Mouse (Mus musculus) yolk sac, embryonic 10.5 days (tissue): ENCODE data around the gene Stat1.

Source experiments
- DNase-seq: peaks from one replicate; pipeline ENCODE4 v3.0.0-alpha.2; 2017; ENCODE audit warnings: low spot score

Gene Stat1

DNA sequence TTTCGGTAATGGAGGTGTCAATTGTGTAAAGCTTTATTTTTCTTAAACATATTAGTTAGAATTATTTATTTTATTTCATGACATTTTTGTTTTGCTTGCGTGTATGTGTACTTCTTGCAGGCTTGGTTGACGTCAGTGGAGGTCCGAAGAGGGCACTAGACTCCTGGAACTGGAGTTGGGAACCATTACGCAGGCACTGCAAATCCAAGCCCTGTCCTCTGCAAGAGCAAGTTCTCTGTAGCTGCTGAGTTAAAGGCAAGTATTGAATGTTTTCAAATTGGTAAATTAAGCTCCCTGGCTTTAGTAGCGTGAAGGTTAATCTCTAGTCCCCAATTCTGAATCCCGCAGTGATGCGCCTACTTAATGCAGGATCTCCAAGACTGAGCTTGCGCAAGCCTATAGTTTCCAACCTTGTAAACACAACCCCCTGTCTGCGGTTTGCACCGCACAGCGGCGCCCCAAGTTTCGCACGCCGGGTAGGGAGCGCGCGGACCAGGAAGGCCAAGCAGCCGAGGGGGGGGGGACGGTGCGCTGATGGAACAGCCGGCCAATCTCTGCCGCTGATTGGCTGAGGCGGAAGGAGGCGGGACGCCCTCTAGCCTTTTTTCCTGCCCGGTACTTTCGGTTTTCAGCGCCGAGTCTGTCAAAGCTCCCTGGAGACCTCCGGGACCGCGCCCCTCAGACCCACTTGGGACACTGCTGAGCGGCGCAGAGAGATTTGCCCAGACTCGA lies at the start of gene Stat1:
Gene Stat1 (plus strand): TSS at position 581 of the 732 bp plus-strand sequence.
- DNase-seq, result peak; percentile 92

DNA sequence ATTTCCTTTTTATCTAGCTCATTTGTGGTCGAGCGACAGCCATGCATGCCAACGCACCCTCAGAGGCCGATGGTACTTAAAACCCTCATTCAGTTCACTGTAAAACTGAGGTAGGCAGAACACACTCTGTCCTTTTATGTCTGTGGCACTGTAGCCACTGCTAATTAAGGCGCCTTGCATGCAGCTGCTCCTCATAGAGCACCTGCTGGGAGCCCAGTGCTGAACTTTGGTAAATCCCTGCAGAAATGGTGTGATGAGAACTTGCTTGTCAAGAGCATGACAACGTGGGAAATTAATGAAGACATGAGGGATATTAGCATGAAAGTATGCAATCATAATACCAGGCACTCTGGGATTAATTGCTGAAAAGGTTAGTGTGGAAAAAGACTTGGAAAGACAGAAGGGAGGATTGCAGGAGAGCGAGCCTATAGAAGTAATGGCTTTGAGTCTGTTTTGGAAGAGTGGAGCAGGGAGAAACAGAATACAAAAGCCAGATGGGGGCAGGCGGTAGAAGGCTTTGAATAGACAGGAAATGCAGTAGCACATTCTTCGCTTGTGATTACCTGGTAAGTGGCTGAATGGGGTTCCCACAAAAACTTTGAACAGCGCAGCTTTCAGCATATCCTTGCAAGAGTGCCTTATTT lies 39.4 kb upstream of the Stat1 start:
- no peak for DNase-seq

DNA sequence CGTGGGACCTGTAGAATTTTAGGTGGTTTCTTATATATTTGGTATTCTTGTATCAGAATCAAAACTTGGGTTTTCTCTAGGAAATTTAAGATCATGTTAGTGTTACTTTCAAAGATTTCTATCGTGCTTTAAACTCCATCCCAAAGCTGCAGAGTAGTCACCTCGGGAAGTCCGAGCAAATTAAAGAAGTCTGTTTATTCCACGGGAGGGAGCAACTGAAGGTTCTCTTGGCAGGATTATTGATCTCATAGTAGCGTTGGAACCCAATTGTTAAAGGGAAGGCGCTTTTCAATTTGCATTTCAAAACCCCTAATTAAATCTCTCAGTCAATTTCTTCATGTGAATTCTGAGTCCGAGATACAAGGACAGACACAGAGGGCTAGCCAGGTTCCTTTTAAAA lies 38.9 kb upstream of the Stat1 start:
- DNase-seq, result no peak

DNA sequence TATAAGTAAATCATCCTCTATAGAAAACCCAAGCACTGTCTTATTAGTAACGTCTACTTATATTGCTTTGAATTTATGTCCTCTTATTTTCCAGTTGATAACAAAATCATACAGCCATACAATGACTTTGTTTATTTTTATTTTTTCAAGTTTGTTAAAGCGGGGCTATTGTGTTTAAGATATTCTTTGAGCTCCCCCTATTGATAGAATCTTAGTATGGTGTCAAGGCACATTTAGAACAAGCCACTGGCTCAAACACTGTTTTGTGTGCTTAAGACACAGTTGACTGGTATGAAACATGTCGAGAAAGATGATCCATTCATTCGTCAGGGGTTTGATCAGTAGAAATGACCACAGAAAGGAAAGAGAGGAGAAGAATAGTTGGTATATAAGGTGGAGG lies 33.0 kb upstream of the Stat1 start:
- DNase-seq, result no peak

DNA sequence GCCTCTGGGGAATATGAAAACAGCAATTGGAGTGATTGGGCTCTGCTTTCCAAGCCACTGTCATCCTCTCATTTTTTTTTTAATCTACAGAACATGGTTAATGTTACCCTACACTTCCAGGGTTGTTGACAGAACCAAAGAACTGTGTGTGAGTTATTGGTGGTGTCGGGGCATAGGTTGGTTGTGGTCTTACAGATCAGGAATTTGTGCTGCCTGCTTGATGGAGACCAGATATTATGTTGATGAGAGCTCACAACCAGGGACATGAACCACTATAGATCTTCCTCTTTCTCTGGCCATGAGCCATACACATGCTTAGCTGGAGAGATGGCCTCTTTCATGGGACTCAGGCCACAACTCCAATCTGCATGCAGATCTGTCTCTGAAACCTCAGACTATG lies 32.1 kb upstream of the Stat1 start:
- DNase-seq, result no peak

DNA sequence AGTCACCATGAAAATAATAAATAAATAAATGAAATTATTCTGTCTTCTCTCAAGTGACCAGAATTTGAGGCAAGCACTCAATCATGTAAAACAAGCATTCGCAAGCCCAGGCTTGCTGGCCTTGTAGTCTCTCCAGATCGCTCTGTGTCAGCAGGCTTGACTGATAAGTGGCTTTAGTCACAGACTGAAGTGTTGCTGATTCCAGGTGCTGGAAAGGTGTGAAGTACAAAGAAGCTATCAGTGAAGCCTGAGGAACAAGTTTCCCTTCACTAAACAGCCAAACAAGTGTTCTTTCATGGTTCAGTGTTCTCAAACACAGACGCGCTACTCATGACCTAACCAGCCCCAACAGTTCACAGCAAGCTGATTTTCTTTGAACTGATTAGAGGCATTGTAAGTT lies 30.6 kb upstream of the Stat1 start:
- no peak for DNase-seq

DNA sequence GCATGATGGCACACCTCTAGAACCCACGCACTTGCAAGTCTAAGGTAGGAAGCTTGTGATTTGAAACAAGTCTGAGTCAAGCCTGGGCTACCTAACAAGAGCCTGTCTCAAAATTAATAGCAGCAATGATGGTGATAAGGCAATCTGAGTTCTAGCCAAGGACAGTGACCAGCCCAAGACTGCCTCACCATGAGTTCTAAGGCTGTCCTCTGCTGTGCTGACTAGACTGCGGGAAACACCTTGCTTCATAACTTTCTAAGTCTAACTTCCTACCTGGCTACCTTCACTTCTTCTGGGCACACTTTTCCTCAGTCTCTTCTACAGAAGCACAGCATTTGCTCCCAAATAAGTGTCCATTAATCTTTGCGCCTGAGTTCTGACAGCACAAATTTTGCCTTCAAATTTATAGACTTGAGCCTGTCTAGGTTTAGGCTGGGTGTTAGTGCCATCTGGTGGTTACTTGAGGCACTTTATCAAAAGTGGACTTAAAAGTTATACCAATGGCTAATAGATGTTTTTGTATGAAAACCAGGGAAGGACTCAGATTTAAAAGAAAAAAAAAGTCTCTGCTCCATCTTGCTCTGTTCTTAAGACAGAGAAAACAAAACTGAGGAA lies 20.5 kb upstream of the Stat1 start:
- DNase-seq, result no peak

DNA sequence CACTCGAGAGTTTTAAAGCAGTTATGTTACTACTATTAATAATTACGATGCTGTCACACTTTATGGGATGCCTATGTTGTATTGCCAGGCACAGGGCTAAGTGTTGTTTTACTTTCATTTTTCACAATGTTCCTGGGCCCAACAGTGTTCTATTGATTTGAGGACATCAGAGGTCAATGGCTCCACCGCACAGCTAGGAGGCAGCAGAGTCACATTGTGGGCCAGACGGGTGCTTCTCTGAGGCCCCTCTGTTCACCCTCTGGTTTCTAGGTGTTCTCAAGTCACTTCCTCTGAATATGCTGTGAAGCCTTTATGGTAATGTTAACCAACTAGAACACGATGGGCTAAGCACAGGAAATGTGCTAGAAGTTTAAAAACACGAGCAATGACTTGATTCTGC lies 18.7 kb upstream of the Stat1 start:
- DNase-seq, result no peak

DNA sequence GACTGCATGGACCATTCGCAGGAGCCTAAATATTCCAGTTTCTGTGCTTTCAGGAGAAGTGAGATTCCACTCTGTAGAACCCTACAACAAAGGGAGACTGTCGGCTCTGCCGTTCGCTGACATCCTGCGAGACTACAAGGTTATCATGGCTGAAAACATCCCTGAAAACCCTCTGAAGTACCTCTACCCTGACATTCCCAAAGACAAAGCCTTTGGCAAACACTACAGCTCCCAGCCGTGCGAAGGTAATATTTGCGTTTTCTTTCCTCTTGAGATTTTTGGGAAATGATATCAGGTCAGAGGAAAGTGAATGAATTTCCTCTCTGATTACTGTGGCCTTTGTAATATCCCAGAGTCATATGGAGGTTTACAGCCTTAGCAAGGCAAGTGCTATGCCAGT lies 16.4 kb upstream of the Stat1 start:
- DNase-seq, result no peak

DNA sequence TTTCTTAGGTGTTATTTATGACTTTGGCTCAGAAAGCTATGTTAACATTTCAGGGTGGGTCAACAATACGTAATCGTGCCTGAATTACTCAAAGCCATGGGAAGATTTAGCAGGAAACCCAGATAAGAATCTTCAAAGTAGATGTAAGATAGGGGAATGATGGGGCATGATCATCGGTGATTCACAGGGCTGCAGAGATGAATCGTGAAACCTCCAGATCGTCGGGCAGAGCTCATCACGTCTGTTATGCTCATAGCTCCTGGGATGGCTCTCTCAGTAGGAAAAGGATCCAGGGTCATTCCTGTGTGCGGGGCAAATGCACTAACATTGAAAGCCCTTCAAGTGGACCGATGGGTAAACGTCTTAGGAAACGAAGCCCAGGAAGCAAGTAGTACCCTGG lies 12.0 kb upstream of the Stat1 start:
- no peak for DNase-seq

DNA sequence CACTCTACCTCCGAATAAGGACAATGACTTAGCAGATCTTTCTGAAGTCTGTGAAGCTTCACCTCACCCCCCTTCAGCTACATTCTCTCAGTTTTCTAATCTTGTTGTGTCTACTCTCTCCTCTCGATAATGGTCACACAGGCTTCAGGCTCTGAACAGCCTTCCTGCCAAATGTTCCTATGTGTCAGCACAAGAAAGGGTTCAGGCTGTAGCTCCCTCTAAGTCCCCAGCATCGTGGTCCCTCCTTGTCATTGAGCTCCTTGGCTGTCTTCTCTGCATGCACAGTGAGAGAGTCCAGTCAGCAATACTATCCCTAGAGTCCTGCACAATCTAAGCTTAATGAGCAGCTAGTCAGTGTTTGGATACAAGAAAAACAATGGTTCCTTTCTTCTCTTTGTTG lies 8.0 kb upstream of the Stat1 start:
- no peak for DNase-seq

DNA sequence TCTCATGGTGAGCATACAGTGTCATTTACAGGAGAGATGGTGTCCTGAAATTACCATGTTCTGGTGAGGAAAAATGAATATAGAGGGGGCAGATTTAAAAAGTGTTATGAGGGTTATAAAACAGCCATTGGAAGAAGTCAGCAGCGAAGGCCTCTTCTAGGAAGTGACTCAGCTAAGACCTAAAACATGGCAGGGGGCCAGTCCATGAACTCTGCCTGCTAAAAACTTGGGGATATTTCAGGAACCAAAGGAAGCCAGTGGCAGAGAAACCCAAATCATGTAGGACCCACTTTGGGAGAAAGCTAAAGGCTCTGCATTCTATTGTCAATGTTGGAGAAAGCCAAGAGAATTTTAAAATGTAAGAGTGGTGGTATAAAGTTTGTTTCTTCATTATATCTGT lies 6.9 kb upstream of the Stat1 start:
- DNase-seq, result no peak

DNA sequence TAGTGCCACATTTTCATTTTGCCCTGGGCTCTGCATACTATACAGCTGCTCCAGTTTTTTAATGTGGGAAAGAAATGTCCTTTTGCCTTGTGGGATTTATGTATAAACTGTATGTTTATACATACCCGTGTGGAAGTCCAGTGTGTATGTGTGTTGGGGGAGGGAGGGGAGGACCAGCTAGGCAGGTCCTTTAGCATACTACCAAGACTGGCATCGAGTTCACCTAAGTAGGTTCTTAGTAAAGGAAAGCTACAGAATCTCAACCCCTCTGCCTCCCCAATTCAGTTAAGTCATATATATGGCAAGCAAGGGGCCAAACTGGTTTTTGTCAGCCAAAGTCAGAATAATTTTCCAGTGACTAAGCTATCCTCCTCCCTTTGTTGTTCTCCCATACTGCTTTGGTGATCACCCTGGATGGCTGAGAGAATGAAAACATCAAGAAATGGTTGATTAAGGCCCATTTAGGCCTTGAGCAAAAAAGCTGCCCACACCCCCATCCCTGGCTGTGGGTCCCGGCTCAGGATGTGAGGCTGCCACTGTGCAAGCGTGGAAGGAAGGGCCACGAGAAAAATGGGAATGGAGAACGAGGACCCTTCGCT lies 6.1 kb upstream of the Stat1 start:
- DNase-seq, result no peak

DNA sequence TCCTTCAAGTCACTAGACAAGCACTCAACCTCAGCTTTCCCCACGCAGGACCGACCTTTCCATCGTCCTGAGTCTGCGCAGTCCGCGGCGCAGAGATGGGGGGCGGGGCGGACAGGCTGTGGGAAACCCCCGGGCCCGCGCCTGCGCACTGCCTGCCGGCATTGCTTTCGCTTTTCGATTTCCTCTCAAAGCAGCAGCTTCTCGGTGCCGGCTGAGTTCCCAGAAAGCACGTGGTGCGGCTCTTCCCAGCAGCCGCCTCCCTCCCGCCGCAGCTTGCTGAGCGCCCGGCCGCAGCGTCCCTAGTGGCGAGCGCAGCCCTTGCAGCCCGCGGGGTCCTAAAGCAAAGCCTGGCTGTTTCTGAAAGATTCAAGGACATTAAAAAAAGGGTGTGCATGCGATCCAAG lies 5.6 kb upstream of the Stat1 start:
- peak; percentile 96 for DNase-seq

DNA sequence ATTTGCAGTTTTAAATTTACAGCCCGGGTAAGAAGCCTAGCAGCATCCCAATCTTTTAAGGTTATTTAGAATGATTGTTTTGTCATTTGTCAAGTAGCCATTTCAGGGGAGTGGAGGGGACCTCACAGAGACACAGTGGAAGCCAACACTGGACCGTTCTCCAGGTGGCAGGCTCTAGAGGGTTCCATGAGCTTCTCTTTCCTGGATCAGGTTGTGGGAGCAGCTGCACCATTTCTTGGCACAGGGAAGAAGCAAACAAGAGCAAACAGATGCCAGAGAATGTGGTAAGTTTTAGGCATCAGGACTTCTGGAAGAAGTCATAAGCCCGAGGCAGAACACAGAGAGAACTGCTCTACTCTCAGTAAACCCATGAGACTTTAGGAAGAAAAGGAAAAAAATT lies 2.8 kb upstream of the Stat1 start:
- no peak for DNase-seq

DNA sequence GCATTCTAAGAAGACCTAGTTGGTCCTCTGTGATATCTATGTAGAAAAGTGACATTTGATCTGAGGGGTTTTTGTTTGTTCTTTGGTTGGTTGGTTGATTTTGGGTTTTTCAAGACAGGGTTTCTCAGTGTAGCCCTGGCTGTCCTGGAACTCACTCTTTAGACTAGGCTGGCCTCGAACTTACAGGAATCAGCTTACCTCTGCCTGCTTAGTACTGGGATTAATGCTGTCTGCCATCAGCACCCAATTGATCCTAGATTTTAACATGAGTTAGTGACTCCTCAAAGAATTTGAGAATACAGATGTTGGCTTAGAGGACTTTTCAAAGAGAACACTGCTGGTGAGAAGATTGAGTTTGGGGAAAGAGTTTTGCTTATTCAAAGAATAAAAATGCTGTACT lies 1.5 kb upstream of the Stat1 start:
- no peak for DNase-seq

DNA sequence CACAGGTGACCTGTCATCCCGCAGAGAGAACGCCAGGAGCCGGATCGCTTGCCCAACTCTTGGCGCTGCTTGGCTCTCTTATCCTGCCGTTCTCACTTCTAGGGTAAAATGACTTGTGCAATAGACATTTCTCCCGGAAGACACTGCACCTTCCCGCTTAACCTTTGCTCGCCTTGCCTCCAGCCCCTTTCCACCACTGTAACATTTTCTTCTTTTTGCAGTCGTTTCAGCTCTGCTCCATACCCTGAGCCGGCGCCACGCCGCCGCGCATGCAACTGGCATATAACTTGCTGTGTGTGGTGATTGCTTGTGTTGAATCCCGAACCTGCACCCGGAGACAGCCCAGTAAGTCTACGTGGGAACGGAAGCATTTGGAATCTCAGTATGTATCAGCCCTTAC lies 451 bp downstream of the Stat1 start:
- no peak for DNase-seq

DNA sequence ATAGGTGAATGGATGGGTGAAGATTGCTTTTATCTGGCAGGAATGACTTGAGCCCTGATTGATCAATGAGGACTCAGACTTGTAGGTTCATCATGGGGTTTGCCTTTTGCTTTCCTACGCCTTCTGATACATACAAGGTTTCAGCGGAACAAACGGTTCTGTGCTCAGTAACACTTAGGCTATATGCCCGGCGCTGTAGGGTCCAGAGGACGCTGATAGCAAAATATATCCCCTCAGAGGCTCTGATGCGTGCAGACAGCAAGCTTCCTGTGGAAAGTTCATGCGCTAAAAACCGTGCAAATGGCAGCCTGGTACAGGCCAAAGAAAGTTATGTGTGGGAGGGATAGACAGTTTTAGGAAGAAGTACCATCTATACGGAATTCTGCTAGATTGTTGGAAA lies 951 bp downstream of the Stat1 start:
- DNase-seq, result no peak

DNA sequence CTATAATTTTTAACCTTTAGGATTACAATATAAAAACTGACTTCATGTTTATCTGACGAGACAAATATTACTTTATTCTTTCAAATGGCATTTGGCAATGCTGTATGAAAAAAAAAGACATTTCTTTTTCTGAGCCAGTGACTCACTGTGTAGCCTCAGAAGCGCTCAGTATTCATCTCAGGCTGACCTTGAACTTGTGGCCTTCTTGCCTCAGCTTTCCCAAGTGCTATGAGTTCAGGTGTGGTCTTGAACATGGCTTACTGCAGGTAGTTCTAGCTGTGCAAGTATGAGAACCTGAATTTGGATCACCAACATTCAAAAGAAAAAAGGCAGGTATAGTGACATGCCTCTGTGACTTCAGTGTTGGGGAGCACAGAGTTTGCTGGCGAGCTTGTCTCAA lies 1.8 kb downstream of the Stat1 start:
- no peak for DNase-seq

DNA sequence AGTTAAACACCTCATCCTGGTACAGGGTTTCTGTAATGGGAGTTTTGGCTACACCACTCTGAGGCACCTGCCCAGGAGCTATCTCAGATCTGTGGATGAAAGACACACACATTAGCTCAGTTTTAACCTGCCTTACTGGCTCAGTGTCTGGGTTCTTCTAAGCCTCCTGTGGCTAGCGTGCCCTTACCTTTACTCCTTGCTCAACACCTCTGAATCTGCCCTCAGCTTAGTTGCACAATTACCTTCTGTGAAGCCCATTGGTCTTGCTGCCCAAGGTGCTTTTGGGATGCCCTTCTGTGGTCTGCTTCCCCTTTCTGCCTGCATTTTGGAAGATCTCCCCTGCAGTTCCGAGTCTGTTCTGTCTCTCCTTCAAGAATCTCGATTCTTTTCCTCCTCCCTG lies 5.6 kb downstream of the Stat1 start:
- DNase-seq, result no peak

DNA sequence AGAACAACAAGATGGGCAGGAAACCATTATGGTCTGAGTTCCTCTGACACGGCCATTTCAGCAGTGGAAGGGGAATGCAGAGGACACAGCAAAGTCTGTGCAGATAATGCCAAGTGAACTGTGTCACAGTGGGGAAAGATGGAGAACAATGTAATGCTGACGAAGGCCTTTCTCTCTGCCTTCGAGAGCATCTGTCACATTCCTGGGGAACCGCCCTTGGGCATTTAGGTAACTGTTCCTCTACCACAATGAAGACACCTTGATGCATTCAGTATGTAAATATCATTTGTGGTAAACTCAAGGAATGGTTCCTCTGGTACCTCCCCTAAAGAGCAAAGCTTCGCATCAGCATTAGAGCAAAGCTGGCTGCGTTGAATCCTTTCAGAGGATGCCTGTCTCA lies 8.1 kb downstream of the Stat1 start:
- no peak for DNase-seq

DNA sequence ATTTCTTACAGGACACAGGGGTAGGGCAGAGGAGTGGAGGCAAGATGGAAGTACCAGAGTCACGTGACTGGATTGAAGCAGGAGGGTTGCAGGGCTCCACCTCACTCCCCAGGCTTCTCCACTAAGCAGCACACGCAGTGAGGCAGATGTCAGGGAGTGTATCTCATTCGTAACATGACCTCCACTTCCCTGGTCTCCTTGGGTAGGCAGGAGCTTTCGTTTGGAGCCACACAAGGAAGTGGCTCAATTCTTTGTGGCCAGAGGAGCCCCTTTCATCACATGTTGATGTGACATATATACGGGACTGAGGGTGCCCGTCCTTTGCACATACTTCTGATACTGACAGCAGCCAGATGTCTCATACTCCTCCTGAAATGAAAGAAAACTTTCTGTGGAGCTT lies 10.6 kb downstream of the Stat1 start:
- DNase-seq, result no peak

DNA sequence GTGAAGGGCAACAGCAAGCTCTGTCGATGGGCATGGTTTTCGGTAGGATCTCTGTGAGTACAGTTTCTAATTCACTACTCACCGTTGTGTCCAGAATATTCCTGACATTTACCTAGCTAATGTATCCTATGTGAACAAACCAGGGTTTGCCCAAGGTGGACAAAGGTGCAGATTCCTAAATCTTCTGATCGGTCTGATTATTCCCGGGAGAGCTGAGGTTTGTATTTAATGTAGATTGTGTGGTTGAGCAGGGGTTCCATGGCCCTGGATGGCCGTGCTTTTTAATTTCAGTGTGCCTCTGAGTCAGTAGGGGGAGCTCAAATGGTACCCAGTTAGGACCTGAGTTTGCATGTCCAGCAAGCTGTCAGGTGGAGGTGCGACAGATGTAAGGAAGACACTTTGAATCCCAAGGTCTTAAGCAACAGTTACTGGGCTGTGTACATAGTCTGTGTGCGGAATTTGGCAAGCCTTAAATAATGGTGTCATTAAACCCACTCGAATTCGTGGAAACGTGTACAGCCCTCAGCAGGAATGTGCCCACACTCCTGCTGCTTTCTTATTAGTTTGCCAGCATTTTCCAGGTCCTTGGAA lies 12.6 kb downstream of the Stat1 start:
- no peak for DNase-seq
